Mouse (Mus musculus): Measurements from ENCODE around the gene Rnf141. TPM values are rescaled to one million over a fixed set of nuclear protein-coding genes. Genes with fewer than 3 reads are reported as not detected.

Rnf141 gene
- 37.5 and 37.7 TPM in 2 replicates for polyA plus RNA-seq (2015; fragmentation: Nextera tagmentation; extraction: Ambion mirVana)

- no peaks in the 10 kb centered on the region for H3K9me3 ChIP-seq (ENCODE audit: control insufficient read depth, low read length)
- peaks cover 10% of the 10 kb centered on the region; the same call in 1 of the 2 replicates for H3K4me1 ChIP-seq (replicated peaks; ENCODE audit: control insufficient read depth, insufficient read depth, low read length)
- H3K4me3 ChIP-seq (ENCODE audit: low read length), result peak within 1 kb of the TSS; percentile 91
- H3K4me2 ChIP-seq (ENCODE audit: low read depth, low read length), result peak within 1 kb of the TSS; percentile 80
- no peaks in the 10 kb centered on the region for H3K27me3 ChIP-seq (ENCODE audit: control insufficient read depth, insufficient read depth, low read depth, low read length)
- H3K27ac ChIP-seq (ENCODE audit: low read length), result peak within 1 kb of the TSS; percentile 97
- H3K9ac ChIP-seq (ENCODE audit: low read length), result peak within 1 kb of the TSS; percentile 94
- no peaks in the 10 kb centered on the region for H3K36me3 ChIP-seq (ENCODE audit: control insufficient read depth, insufficient read depth, low read length)
- 0% methylated on average over 42 of the region's 42 CpGs for WGBS
- ATAC-seq (ENCODE audit: low read depth), result peak; percentile 92
Observed at GRCm38 (mm10) chr7:110843916-110844874, at the start of gene Rnf141. Gene Rnf141, minus strand, starts transcription at chr7:110844457.

GRCm38 (mm10) chr7:110891501-110891986 is 47.3 kb upstream of the Rnf141 start:
- Histone ChIP-seq H3K36me3 (ENCODE audit: control insufficient read depth, insufficient read depth, low read length) (no peaks in the 10 kb centered on the region), H3K4me3 (ENCODE audit: low read length) (no peak overlapping the region), H3K27me3 (ENCODE audit: control insufficient read depth, insufficient read depth, low read depth, low read length) (no peaks in the 10 kb centered on the region), H3K4me2 (ENCODE audit: low read depth, low read length) (no peak overlapping the region), H3K4me1 (replicated peaks; ENCODE audit: control insufficient read depth, insufficient read depth, low read length) (peaks cover 6% of the 10 kb centered on the region; the same call in 1 of the 2 replicates), H3K9ac (ENCODE audit: low read length) (no peak overlapping the region), H3K9me3 (ENCODE audit: control insufficient read depth, low read length) (no peaks in the 10 kb centered on the region), H3K27ac (ENCODE audit: low read length) (no peak overlapping the region)
- ATAC-seq (ENCODE audit: low read depth), result no peak
- 65% methylated on average over 9 of the region's 9 CpGs for WGBS

- Histone ChIP-seq H3K9me3 (ENCODE audit: control insufficient read depth, low read length) (no peaks in the 10 kb centered on the region), H3K36me3 (ENCODE audit: control insufficient read depth, insufficient read depth, low read length) (no peaks in the 10 kb centered on the region), H3K4me1 (replicated peaks; ENCODE audit: control insufficient read depth, insufficient read depth, low read length) (no peaks in the 10 kb centered on the region; the same call in 1 of the 2 replicates), H3K27ac (ENCODE audit: low read length) (no peak overlapping the region), H3K4me2 (ENCODE audit: low read depth, low read length) (no peak overlapping the region), H3K9ac (ENCODE audit: low read length) (no peak overlapping the region), H3K27me3 (ENCODE audit: control insufficient read depth, insufficient read depth, low read depth, low read length) (no peaks in the 10 kb centered on the region), H3K4me3 (ENCODE audit: low read length) (no peak overlapping the region)
- ATAC-seq (ENCODE audit: low read depth), result no peak
- WGBS, result 66% methylated on average over 2 of the region's 2 CpGs
Observed at GRCm38 (mm10) chr7:110881746-110882333, 37.6 kb upstream of the Rnf141 start.

GRCm38 (mm10) chr7:110878028-110878427 is 33.8 kb upstream of the Rnf141 start:
- H3K27ac ChIP-seq (ENCODE audit: low read length), result peak overlapping the region; percentile 72
- H3K27me3 ChIP-seq (ENCODE audit: control insufficient read depth, insufficient read depth, low read depth, low read length), result no peaks in the 10 kb centered on the region
- no peaks in the 10 kb centered on the region for H3K36me3 ChIP-seq (ENCODE audit: control insufficient read depth, insufficient read depth, low read length)
- ATAC-seq (ENCODE audit: low read depth), result no peak
- WGBS, result 73% methylated on average over 4 of the region's 4 CpGs
- H3K9me3 ChIP-seq (ENCODE audit: control insufficient read depth, low read length), result no peaks in the 10 kb centered on the region
- no peak overlapping the region for H3K4me2 ChIP-seq (ENCODE audit: low read depth, low read length)
- no peak overlapping the region for H3K9ac ChIP-seq (ENCODE audit: low read length)
- H3K4me3 ChIP-seq (ENCODE audit: low read length), result no peak overlapping the region
- H3K4me1 ChIP-seq (replicated peaks; ENCODE audit: control insufficient read depth, insufficient read depth, low read length), result no peaks in the 10 kb centered on the region; the same call in 1 of the 2 replicates

GRCm38 (mm10) chr7:110876965-110877364 is 32.7 kb upstream of the Rnf141 start:
- no peak overlapping the region for H3K4me2 ChIP-seq (ENCODE audit: low read depth, low read length)
- H3K27ac ChIP-seq (ENCODE audit: low read length), result peak overlapping the region; percentile 72
- no peaks in the 10 kb centered on the region for H3K27me3 ChIP-seq (ENCODE audit: control insufficient read depth, insufficient read depth, low read depth, low read length)
- H3K9ac ChIP-seq (ENCODE audit: low read length), result no peak overlapping the region
- peak; percentile 94 for ATAC-seq (ENCODE audit: low read depth)
- no peak overlapping the region for H3K4me3 ChIP-seq (ENCODE audit: low read length)
- H3K4me1 ChIP-seq (replicated peaks; ENCODE audit: control insufficient read depth, insufficient read depth, low read length), result no peaks in the 10 kb centered on the region; the same call in 1 of the 2 replicates
- 44% methylated on average over 4 of the region's 4 CpGs for WGBS
- H3K9me3 ChIP-seq (ENCODE audit: control insufficient read depth, low read length), result no peaks in the 10 kb centered on the region
- no peaks in the 10 kb centered on the region for H3K36me3 ChIP-seq (ENCODE audit: control insufficient read depth, insufficient read depth, low read length)

GRCm38 (mm10) chr7:110868807-110869206 is 24.6 kb upstream of the Rnf141 start:
- H3K4me3 ChIP-seq (ENCODE audit: low read length), result no peak overlapping the region
- WGBS, result 77% methylated on average over 5 of the region's 5 CpGs
- ATAC-seq (ENCODE audit: low read depth), result no peak

GRCm38 (mm10) chr7:110867116-110867515 is 22.9 kb upstream of the Rnf141 start:
- Histone ChIP-seq H3K4me3 (ENCODE audit: low read length) (no peak overlapping the region), H3K4me2 (ENCODE audit: low read depth, low read length) (no peak overlapping the region), H3K9me3 (ENCODE audit: control insufficient read depth, low read length) (no peaks in the 10 kb centered on the region), H3K27me3 (ENCODE audit: control insufficient read depth, insufficient read depth, low read depth, low read length) (no peaks in the 10 kb centered on the region), H3K36me3 (ENCODE audit: control insufficient read depth, insufficient read depth, low read length) (0 out of 2 replicates have a peak, but pooled peaks cover 2% of the 10 kb centered on the region), H3K9ac (ENCODE audit: low read length) (no peak overlapping the region), H3K27ac (ENCODE audit: low read length) (no peak overlapping the region), H3K4me1 (replicated peaks; ENCODE audit: control insufficient read depth, insufficient read depth, low read length) (peaks cover 6% of the 10 kb centered on the region)
- ATAC-seq (ENCODE audit: low read depth), result no peak
- 85% methylated on average over 6 of the region's 6 CpGs for WGBS

More at GRCm38 (mm10) chr7:110868807-110869206, 24.6 kb upstream of the Rnf141 start:
- no peak overlapping the region for H3K9ac ChIP-seq (ENCODE audit: low read length)
- H3K27ac ChIP-seq (ENCODE audit: low read length), result no peak overlapping the region
- H3K9me3 ChIP-seq (ENCODE audit: control insufficient read depth, low read length), result no peaks in the 10 kb centered on the region
- 0 out of 2 replicates have a peak, but pooled peaks cover 2% of the 10 kb centered on the region for H3K36me3 ChIP-seq (ENCODE audit: control insufficient read depth, insufficient read depth, low read length)
- no peak overlapping the region for H3K4me2 ChIP-seq (ENCODE audit: low read depth, low read length)
- peaks cover 6% of the 10 kb centered on the region for H3K4me1 ChIP-seq (replicated peaks; ENCODE audit: control insufficient read depth, insufficient read depth, low read length)
- no peaks in the 10 kb centered on the region for H3K27me3 ChIP-seq (ENCODE audit: control insufficient read depth, insufficient read depth, low read depth, low read length)

- no peak for ATAC-seq (ENCODE audit: low read depth)
- WGBS, result 84% methylated on average over 3 of the region's 3 CpGs
Observed at GRCm38 (mm10) chr7:110866021-110866420, 21.8 kb upstream of the Rnf141 start.

GRCm38 (mm10) chr7:110865570-110865969 is 21.3 kb upstream of the Rnf141 start:
- 45% methylated on average over 6 of the region's 6 CpGs for WGBS
- ATAC-seq (ENCODE audit: low read depth), result no peak
- Histone ChIP-seq H3K9me3 (ENCODE audit: control insufficient read depth, low read length) (no peaks in the 10 kb centered on the region), H3K27me3 (ENCODE audit: control insufficient read depth, insufficient read depth, low read depth, low read length) (no peaks in the 10 kb centered on the region), H3K36me3 (ENCODE audit: control insufficient read depth, insufficient read depth, low read length) (0 out of 2 replicates have a peak, but pooled peaks cover 2% of the 10 kb centered on the region), H3K9ac (ENCODE audit: low read length) (no peak overlapping the region), H3K4me2 (ENCODE audit: low read depth, low read length) (no peak overlapping the region), H3K4me1 (replicated peaks; ENCODE audit: control insufficient read depth, insufficient read depth, low read length) (peaks cover 6% of the 10 kb centered on the region), H3K4me3 (ENCODE audit: low read length) (no peak overlapping the region), H3K27ac (ENCODE audit: low read length) (no peak overlapping the region)

More at GRCm38 (mm10) chr7:110866021-110866420, 21.8 kb upstream of the Rnf141 start:
- no peaks in the 10 kb centered on the region for H3K9me3 ChIP-seq (ENCODE audit: control insufficient read depth, low read length)
- H3K4me1 ChIP-seq (replicated peaks; ENCODE audit: control insufficient read depth, insufficient read depth, low read length), result peaks cover 6% of the 10 kb centered on the region
- no peaks in the 10 kb centered on the region for H3K27me3 ChIP-seq (ENCODE audit: control insufficient read depth, insufficient read depth, low read depth, low read length)
- H3K36me3 ChIP-seq (ENCODE audit: control insufficient read depth, insufficient read depth, low read length), result 0 out of 2 replicates have a peak, but pooled peaks cover 2% of the 10 kb centered on the region
- no peak overlapping the region for H3K27ac ChIP-seq (ENCODE audit: low read length)
- no peak overlapping the region for H3K4me2 ChIP-seq (ENCODE audit: low read depth, low read length)
- H3K9ac ChIP-seq (ENCODE audit: low read length), result no peak overlapping the region
- H3K4me3 ChIP-seq (ENCODE audit: low read length), result no peak overlapping the region
